Mouse (Mus musculus) heart, postnatal 14 days (tissue): ENCODE measurements around the gene Arcn1. TPM values are rescaled to one million over a fixed set of nuclear protein-coding genes. Genes with fewer than 3 reads are reported as not detected.
A peak's percentile ranks its signal among the peaks of the same experiment; 100 is the strongest.
"Not testable (repeated sequence)": the region's sequence is repeated elsewhere in the genome, so short reads cannot be mapped to it uniquely, and the experiment has no call there.

Source experiments
- DNase-seq, 2 experiments: peaks; one replicate each; pipeline ENCODE4 v3.0.0; 2021 to 2022
- intact Hi-C: fragments of 180-260 bp; cut with DNase I; formaldehyde crosslinking; loops from one replicate; pipeline ENCODE4 v1.15.1; 2025
- long read RNA-seq, 2 experiments: library from polyadenylated mRNA; stranded (forward); transcript quantifications; one replicate each; pipeline ENCODE4 v2.0.0; 2021
- total RNA-seq, 2 experiments: library from RNA; stranded (reverse); gene quantifications; 2 replicates each; pipeline ENCODE4 v1.2.3; 2021

Gene Arcn1
- total RNA-seq: 10 to 100 TPM; 80.1 to 88.6 TPM
- long read RNA-seq, experiment 1, full-length matches to known transcripts: 130 of 148 reads
- long read RNA-seq, experiment 1, partial matches to known transcripts: 15 of 148 reads
- long read RNA-seq, experiment 1, other reads (novel, unspliced or antisense): 3 of 148 reads
- long read RNA-seq, experiment 2, full-length matches to known transcripts: 117 of 133 reads
- long read RNA-seq, experiment 2, partial matches to known transcripts: 7 of 133 reads
- long read RNA-seq, experiment 2, other reads (novel, unspliced or antisense): 9 of 133 reads

DNA sequence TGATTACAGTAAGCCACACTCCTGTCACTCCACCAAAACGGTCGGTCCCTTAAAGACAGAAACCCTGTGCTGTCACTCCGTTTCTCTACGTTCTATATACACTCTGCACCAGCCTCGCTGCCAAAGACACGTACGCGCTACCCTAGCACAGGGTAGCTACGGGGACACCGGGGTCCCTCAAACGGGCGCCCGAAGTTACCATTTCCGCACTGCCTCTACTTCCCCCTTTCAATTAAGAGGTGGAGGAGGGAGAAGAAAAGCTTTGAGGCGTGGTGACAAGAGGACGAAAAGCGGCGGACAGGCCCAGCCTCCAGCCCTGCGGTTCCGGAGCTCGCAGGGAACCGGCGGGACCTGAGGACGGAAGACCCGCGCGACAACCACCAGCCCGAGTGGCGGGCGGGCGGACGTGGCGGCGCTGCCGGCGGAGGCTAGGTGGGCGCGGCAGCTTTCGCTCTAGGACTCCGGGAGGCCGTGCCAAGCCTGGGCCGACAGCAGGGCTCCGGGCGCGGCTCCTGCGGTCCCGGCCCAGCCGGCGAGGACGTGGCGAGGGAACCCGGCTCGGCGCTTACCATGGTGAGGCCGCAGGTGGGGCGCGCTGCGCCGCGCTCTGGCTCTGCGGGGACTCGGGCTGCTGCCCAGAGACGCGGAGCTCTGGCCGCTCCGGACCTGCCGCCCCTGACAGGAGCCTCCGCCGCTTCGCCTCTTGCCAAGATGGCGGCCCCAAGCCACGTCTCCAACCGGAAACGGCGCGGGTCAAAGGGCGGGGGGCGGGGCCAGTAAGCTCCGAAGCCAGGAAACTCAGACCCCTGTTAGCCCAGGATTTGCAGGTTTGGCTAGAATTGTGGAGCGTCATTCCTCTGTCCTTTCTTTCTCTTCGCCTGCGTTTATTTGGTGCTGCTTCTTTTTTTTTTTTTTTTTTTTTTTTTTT lies at the start of gene Arcn1, which contains the start of gene Ift46:
TSS of gene Arcn1 (minus strand) at position 745 of the 928 bp plus-strand sequence.
TSS of gene Ift46 (plus strand) at position 808 of the 928 bp plus-strand sequence.
- intact Hi-C loops: no loop called here

DNA sequence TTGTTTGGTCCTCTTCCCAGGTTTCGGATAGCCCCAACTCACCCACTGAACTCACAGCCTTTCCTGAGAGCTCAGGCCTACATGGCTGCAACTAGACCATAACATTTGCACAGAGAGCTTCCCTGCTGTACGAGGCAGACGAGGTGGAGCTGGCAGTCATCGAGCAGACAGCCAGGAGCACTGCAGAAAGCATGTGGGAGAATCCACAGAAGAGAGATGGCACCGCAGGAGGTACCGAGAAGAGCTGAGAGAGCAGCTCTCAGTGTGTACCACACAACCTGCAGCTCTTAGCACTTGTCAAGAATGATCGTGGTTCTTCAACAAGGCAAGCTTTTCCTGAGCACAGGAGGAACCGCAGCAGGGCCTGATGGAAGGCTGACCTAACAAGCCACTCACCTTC lies 46.5 kb upstream of the Arcn1 start:
- DNase-seq: no peak
- intact Hi-C loops: no loop called here

More for the DNA sequence above, at the start of gene Arcn1, which contains the start of gene Ift46:
- peak; percentile 86 for DNase-seq

DNA sequence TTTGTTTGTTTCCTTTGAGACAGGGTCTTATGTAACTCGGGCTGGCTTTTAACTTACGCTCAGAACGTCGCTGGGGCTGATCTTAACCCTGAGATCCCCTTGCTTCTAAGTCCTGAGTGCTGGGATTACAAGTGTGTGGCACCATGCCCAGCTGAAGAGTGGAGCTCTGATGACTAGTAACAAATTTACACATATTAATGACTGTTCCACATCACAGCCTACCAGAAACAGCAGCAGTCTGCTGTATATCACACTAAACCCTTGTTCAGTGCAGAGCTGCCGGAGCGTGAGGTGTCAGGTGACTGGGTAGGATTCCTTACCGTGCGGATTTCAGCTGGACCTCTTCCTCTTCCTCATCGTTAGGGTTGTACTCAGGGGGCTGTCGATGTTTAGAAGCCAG lies 42.7 kb upstream of the Arcn1 start:
- intact Hi-C loops: no loop called here
- DNase-seq: no peak

DNA sequence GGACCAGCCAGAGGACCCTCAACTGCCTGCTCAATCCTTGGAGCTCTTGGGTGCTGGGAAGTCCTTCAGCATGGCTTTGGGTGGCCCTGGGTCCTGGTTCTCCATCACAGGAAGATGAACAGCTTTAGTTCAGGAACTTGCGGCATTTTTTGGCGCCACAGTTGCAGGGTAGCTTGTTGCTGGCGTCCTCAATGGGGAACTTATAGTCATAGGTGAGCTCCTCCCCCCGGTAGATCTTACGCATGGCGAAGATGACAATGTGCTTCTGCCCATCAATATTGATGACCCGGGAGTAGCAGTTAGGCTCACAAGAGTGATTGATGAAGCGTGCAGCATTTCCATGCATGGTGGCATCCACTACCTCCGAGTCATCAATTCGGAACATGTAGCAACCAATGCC lies 40.1 kb upstream of the Arcn1 start:
- intact Hi-C loops: no loop called here
- DNase-seq: no peak

DNA sequence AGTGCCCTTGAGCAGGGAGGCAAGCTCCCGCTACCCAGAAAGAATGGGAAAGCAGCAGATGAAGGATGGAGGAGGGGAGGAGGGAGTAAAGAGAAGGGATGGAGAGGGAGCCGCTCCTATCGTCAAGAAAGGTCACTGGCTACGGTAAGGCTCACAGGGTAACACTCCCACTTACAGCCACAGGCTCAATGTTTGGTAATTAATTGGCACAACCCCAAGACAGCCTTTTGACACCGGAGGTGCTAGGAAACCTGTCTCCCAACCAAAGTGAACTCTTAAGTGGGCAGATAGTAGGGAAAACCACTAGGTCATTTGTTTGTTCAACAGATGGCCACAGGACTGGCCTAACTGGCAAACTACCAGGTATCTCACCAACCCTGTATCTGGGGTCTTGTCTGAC lies 39.5 kb upstream of the Arcn1 start:
- no peak for DNase-seq
- intact Hi-C loops: no loop called here

DNA sequence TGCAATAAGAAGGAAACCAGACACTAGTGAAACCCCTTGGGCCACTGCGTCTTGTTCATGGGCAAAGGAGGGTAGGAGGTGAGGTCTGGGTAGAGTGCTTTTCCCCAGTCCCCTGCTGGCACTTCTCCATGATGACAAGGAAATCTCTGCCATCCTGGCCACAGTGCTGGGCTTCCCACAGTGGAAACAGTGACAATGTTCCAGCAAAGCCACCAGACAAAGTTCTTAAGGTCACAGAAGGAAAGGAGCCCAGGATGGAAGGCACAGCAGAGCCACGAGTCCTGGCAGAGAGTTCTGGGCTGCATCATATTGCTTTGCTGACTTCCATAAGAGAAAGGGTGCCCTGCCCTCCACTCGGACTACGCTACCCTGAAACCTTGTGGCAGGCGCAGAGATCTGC lies 37.9 kb upstream of the Arcn1 start:
- no peak for DNase-seq
- intact Hi-C loops: no loop called here

DNA sequence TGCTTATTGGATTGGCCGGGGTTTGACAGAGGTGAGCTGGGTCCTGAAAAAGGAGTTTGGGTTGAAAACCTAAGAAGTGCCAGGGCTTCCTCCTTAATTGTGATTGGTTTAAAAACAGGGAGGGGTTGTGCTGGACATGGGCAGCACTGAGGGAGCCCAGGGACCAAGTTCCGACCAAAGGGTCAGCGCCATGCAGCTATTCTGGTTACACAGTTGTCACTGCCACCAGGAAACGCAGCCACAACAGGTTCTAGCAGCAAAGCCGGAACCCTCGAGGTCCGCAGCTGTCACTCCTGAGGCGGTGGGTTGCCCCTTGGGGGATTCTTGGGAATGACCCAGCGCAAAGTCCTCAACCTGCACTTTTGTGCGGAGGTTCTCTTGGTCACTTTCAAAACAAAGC lies 37.0 kb upstream of the Arcn1 start:
- DNase-seq: no peak
- intact Hi-C loops: no loop called here

DNA sequence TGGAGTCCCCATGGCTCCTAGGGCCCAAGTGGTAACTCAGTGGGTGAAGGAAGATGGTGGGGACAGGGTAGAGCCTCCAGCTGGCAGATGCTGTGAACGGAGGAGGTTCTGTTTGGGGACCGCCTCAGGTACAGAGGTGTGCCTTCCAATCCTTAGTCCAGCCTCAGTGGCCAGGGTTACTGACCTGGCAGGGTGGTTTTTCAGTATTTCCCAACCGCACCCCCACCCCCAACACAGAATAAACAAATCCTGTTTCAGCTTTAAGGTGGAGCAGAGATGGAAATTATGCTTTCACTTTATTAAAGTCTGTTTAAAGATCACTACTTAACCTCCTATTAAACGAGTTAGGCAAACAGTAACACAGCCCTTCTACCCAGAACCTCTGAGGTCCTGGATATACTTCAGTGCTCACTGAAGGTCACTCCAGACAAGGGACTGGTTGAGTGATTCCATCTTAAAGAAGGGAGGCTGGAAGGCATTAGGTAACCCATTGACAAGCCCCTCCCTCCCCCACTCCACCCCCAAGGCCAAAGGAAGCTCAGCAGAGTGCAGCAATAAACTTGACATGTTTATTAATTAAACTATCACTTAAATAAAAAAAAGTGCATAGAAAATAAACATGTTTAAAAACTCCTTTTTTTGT lies 35.3 kb upstream of the Arcn1 start, which contains the start of gene Ttc36:
TSS of gene Ttc36 (minus strand) at position 265 of the 643 bp plus-strand sequence.
- DNase-seq: no peak
- intact Hi-C loops: no loop called here

DNA sequence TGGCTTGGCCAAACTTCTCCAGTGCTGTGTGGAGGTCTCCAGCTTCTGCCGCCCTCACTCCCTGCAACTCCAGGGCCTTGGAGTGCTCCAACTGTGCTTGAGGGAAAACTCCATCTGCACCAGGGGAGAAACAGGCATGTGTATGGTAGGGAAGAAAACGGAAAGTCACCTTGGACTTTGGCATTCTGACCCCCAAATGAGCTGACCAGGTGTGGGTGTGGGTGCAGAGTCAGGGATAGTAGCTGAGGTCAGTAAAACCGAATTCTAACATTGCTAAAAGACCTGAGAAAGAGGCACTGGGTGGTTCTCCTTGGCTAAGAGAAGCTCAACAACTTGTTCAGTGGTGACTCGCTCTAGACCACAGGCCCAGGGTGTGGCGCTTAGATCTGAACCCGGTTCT lies 34.0 kb upstream of the Arcn1 start:
- intact Hi-C loops: no loop called here
- DNase-seq: no peak

DNA sequence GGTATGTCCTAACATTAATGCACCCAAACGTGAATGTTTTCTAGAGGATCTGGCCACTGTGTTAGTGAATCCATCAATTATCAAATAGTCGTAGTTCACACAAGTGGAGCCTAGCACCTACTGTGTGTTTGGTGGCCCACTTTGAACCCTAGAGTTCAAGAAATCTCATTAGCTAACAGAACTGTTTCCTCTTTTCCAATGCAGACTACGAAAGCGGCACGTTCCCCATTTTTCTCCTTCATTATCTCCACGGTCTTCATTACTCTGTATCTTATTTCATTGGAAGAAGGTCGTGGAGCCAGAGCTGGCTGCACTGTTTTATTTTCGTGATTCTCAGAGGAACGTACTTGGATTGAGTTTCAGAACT lies 32.3 kb upstream of the Arcn1 start:
- intact Hi-C loops: no loop called here
- no peak for DNase-seq

DNA sequence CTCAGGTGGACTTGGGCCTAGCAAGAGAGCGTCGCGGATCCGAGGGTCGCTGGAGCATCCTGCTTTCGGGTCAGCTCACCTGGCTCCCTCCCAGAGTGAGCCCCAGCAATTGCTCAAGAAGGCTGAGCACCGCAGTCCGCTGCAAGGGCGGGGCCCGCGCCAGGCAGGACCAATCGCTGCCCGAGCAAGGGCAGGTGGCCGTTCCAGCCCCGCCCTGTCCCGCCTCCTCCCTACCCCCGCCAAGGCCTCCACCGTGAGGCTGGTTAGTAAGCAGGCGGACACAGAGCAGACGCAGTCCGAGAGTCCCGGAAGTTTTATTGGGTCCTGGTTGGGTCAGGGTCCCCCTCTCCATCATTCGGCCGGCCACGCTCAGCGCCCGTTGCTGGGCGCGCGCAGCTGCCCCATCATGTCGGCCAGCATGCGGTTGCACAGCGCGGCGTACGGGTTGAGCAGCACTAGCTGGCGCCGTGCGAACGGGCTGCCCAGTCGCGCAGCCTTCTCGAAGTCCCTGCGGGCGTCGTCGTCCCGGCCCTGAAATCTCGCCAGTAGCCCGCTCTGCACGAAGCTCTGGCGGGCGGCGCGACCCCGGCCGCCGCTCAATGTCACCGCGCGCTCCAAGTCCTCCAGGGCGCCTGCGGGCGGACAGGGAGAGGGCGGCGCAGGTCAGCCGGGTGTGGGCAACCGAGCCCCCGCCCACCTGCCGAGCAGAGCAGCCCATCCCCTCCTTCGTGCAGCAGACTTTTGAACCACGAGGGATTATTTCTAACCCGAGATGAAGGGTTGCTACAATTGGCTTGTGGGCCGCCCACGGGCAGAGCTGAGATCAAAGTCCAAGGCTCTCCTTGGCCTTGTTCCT lies 31.7 kb upstream of the Arcn1 start, which contains the start of gene Tmem25:
TSS of gene Tmem25 (minus strand) at position 206 of the 856 bp plus-strand sequence.
- DNase-seq: peak; percentile 82 to 84
- intact Hi-C loops: no loop called here

DNA sequence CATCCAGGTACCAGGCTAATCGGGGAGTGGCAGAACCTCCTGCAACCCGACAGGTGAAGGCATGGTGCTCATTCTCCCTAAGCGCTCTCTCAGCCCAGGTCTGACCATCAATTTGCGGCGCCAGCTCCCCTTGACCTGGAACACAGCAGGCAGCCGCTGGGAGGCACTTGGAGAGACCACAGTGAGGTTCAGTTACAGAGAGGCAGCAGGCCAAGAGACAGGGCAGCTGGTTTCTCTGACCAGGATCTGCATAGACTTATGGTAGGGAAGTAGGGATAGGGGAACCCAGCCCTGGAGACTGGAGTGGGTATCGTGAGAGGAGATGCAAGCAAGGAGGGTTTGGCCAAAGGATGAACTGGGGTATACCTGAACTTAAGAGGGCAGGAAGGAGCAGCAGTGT lies 30.7 kb upstream of the Arcn1 start:
- intact Hi-C loops: no loop called here
- no peak for DNase-seq

DNA sequence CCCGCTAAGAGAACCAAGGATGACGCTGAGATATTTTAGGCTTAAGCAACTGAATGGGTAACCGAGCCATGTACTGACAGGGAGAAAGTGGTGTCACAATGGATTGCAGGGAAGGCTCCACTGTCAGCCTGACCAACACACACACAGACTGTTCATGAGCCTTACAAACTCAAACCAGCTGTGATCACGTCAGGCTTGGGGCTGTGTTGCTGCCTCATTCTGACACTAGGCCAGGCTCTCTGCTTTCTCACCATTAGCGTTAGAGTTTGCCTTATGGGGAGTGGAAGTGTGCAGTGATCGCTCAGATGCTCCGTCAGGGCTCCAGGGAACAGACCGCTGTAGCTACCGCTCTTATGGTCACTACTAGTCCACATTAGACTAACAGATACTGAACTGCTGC lies 25.2 kb upstream of the Arcn1 start:
- no peak for DNase-seq
- intact Hi-C loops: no loop called here

DNA sequence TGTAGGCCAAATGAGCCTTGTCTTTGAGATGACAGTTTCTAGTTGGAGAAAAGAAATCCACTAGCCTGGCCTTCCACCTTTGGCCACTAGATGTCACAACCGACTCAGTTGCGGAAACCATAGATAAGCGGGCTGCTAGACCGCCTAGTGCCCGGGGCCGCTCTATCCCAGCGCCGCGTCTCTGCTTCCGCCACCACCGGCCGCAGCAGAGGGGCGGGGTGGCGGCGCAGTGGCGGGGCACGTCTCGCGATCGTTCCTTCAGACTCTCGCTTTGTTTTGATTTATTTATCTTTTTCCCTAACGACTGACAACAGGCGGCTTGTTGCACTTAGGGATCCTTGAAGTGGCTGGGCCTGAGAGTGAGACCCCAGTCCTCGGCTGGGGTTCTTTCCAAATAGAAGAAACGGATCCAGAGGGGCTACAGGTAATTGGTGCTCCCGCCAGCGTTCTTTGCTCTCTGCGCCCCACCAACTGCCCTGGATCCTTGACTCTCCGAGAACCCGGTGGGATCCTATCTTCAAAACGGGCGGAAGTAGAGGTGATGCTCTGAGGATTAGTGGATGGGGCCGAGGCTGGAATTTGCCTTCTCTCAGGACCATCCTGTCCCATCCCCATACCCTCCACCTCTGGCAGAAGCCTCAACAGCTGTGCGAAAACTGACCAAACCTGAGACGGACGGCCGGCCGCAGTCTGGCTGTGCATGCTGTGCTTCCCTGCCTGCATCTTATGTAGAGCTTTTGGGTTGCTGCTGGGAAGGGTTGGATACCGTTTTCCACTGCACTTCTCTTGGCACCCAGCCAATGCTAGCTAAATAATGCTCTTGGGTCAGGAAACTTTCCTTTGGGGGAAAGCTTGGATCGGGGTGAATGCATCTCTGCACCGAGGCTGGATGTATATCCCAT lies 5.4 kb upstream of the Arcn1 start:
- DNase-seq: peak; percentile 93 to 94
- intact Hi-C loops: no loop called here

DNA sequence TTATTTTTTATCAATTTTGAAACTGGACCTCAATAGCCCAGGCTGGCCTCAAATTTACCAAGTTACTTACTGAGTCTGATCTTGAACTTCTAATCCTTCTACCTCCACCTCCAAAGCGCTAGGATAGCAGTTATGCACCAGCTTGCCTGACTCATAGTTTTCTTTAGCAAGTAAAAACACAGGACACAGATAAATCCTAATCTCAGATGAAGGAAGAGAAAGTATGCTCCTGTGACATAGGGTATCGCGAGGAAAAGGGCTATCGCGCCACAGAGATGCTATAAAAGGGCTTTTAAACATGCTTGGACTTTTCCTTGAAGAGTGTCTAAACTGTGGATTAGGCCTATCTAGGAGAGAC lies 4.7 kb upstream of the Arcn1 start:
- no peak for DNase-seq
- intact Hi-C loops: no loop called here

DNA sequence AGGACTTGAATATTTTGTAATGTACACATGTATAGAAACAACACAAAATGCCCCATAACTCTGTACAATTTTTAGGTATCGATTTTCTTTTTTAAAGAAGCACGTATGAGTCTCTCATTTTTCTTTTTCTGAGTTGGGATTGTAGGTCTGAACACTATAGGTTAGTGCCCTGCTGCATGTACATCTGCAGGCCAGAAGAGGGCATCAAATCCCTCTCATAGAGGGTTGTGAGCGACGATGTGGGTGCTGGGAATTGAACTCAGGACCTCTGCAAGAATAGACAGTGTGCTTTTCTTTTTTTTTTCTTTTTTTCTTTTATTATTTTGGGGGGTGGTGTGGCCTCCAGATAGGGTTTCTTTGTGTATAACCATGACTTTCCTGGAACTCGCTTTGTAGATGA lies 3.7 kb upstream of the Arcn1 start:
- DNase-seq: no peak
- intact Hi-C loops: no loop called here

DNA sequence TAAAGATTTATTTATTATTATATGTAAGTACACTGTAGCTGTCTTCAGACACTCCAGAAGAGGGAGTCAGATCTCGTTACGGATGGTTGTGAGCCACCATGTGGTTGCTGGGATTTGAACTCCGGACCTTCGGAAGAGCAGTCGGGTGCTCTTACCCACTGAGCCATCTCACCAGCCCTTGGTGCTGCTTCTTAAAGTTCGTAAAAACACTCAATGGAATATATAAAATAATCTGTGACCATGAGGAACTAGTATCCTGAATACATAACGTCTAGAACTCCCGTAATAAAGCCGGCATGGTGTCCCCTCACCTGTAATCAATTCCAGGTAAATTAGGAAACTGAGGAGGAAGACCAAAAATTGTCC lies 367 bp upstream of the Arcn1 start:
- intact Hi-C loops: not testable (repeated sequence)

DNA sequence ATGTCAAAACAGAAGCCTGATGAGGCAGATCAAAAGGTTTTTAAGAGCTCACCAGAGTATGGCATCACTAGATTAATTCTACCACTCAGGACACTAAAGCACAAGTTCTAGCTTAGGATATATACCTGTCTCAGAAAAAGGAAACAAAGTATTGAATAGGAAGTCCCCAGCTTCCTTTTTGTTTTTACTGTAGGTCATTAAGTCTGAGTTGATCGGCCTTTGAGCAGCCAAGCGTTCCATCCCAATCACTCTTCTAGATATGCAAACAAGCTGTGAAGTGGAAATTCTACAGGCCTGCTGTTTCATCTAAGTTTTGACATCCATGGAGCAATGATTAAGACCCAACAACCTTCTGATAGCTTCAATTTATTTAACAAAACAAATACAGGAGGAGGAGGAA lies 6.8 kb downstream of the Arcn1 start:
- intact Hi-C loops: no loop called here
- DNase-seq: no peak

More for the DNA sequence above, 367 bp upstream of the Arcn1 start:
- DNase-seq: not testable (repeated sequence)

DNA sequence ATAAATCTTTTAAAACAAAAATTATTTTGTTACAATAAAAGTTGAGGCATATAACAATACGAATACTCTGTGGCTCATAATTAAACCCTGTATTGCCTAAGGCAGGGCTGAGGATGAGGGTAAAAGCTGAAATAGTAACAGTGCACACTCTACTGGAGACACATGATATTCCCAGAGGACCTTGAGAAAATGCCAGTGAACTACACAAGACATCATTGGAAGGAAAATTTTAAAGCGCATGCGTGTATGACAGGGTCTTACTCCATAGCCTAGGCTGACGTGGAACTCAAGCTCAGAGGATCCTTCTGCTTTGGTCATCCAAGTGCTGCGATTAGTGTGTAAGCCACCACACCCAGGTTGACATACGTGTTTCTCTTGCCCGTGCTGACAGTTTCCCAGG lies 19.2 kb downstream of the Arcn1 start:
- intact Hi-C loops: loop anchor here (5.0 kb wide), 1 partner anchor 91 kb away; no protein-coding TSS in a partner anchor
- DNase-seq: no peak
